Mouse (Mus musculus) forebrain, embryonic 13.5 days (tissue): ENCODE measurements at regions not wholly inside any gene's neighbourhood (a gene's known extent, or its start where the extent isn't known, plus 50 kb on each side); places are given as distances from the start of the nearest gene placed in this dataset.
"Not testable (repeated sequence)": the region's sequence is repeated elsewhere in the genome, so short reads cannot be mapped to it uniquely, and the experiment has no call there.

Source experiments
- ATAC-seq: fragments of 200-750 bp; cut with Nextera tagmentation; 2 replicates; pipeline ENCODE4 v1.8.0; 2017
- H3K27ac ChIP-seq: fragments of 300-500 bp; sonication (generic); 2 replicates; pipeline ENCODE4 v1.5.1; 2015; ENCODE audit warnings: inconsistent platforms, mild to moderate bottlenecking, moderate library complexity
- H3K27me3 ChIP-seq: fragments of 300-500 bp; sonication (generic); 2 replicates; pipeline ENCODE4 v1.6.1; 2015; ENCODE audit warnings: mild to moderate bottlenecking, inconsistent platforms
- H3K36me3 ChIP-seq: fragments of 300-500 bp; sonication (generic); 2 replicates; pipeline ENCODE4 v1.6.1; 2015; ENCODE audit warnings: mild to moderate bottlenecking, inconsistent platforms; ENCODE audit not compliant: poor library complexity, severe bottlenecking
- H3K4me1 ChIP-seq: fragments of 300-500 bp; sonication (generic); 2 replicates; pipeline ENCODE4 v1.6.1; 2015; ENCODE audit warnings: inconsistent platforms
- H3K4me2 ChIP-seq: fragments of 300-500 bp; sonication (generic); 2 replicates; pipeline ENCODE4 v1.6.1; 2015; ENCODE audit warnings: inconsistent platforms, mild to moderate bottlenecking, moderate library complexity
- H3K4me3 ChIP-seq: fragments of 300-500 bp; sonication (generic); 2 replicates; pipeline ENCODE4 v1.5.1; 2015; ENCODE audit warnings: mild to moderate bottlenecking, inconsistent platforms
- H3K9ac ChIP-seq: fragments of 300-500 bp; sonication (generic); 2 replicates; pipeline ENCODE4 v1.6.1; 2015; ENCODE audit warnings: mild to moderate bottlenecking, inconsistent platforms
- H3K9me3 ChIP-seq: fragments of 300-500 bp; sonication (generic); replicated peaks from 2 replicates; pipeline ENCODE4 v1.6.1; 2016; ENCODE audit warnings: inconsistent platforms
- WGBS: fragments of 180-500 bp; shearing (Covaris S2); methylation state at CpG from one replicate; pipeline ENCODE4 v1.1.7; 2015; 5-methylcytosine and 5-hydroxymethylcytosine counted together

GRCm38 (mm10) chr8:98752367-98752766 is 663.9 kb downstream of the Cdh8 start:
- Histone ChIP-seq H3K27me3 (no peaks in the 10 kb centered on the region), H3K9me3 (no peaks in the 10 kb centered on the region), H3K27ac (no peak overlapping the region), H3K9ac (no peak overlapping the region), H3K4me1 (no peaks in the 10 kb centered on the region), H3K36me3 (no peaks in the 10 kb centered on the region), H3K4me3 (no peak overlapping the region), H3K4me2 (no peak overlapping the region)
- 31% methylated on average over 6 of the region's 6 CpGs for WGBS
- ATAC-seq: 0 out of 2 replicates have a peak, but pooled peaks have one; percentile 16

- peaks cover 4% of the 10 kb centered on the region for H3K4me1 ChIP-seq
- H3K9ac ChIP-seq: no peak overlapping the region
- H3K27me3 ChIP-seq: no peaks in the 10 kb centered on the region
- H3K4me3 ChIP-seq: no peak overlapping the region
- no peak for ATAC-seq
- no peaks in the 10 kb centered on the region for H3K9me3 ChIP-seq
- 90% methylated on average over 1 of the region's 1 CpGs for WGBS
- no peak overlapping the region for H3K4me2 ChIP-seq
- no peak overlapping the region for H3K27ac ChIP-seq
- H3K36me3 ChIP-seq: no peaks in the 10 kb centered on the region
Observed at GRCm38 (mm10) chr8:98707753-98708152, 708.5 kb downstream of the Cdh8 start.

GRCm38 (mm10) chr8:98706122-98706521 is 710.1 kb downstream of the Cdh8 start:
- peaks cover 4% of the 10 kb centered on the region for H3K4me1 ChIP-seq
- H3K4me3 ChIP-seq: no peak overlapping the region
- no peaks in the 10 kb centered on the region for H3K36me3 ChIP-seq
- H3K27ac ChIP-seq: no peak overlapping the region
- H3K9me3 ChIP-seq: no peaks in the 10 kb centered on the region
- H3K9ac ChIP-seq: no peak overlapping the region
- 3% methylated on average over 4 of the region's 4 CpGs for WGBS
- no peak; the same call in 1 of the 2 replicates for ATAC-seq
- H3K27me3 ChIP-seq: no peaks in the 10 kb centered on the region
- no peak overlapping the region for H3K4me2 ChIP-seq

GRCm38 (mm10) chr8:98685195-98685594 is 731.1 kb downstream of the Cdh8 start:
- Histone ChIP-seq H3K4me3 (no peak overlapping the region), H3K9me3 (no peaks in the 10 kb centered on the region), H3K27ac (no peak overlapping the region), H3K36me3 (no peaks in the 10 kb centered on the region), H3K27me3 (no peaks in the 10 kb centered on the region), H3K4me2 (no peak overlapping the region), H3K9ac (no peak overlapping the region), H3K4me1 (no peaks in the 10 kb centered on the region)
- 96% methylated on average over 9 of the region's 9 CpGs for whole genome bisulfite sequencing
- ATAC-seq: no peak

GRCm38 (mm10) chr8:98684531-98684930 is 731.7 kb downstream of the Cdh8 start:
- no peaks in the 10 kb centered on the region for H3K9me3 ChIP-seq
- 93% methylated on average over 6 of the region's 6 CpGs for WGBS
- H3K4me1 ChIP-seq: no peaks in the 10 kb centered on the region
- H3K36me3 ChIP-seq: no peaks in the 10 kb centered on the region
- ATAC-seq: no peak
- H3K4me2 ChIP-seq: no peak overlapping the region
- no peak overlapping the region for H3K9ac ChIP-seq
- H3K27me3 ChIP-seq: no peaks in the 10 kb centered on the region
- no peak overlapping the region for H3K27ac ChIP-seq
- H3K4me3 ChIP-seq: no peak overlapping the region

- H3K9ac ChIP-seq: no peak overlapping the region
- no peaks in the 10 kb centered on the region for H3K27me3 ChIP-seq
- no peak for ATAC-seq
- H3K36me3 ChIP-seq: no peaks in the 10 kb centered on the region
- no peak overlapping the region for H3K27ac ChIP-seq
- H3K4me2 ChIP-seq: no peak overlapping the region
- no peaks in the 10 kb centered on the region for H3K4me1 ChIP-seq
- H3K9me3 ChIP-seq: no peaks in the 10 kb centered on the region
- H3K4me3 ChIP-seq: no peak overlapping the region
- WGBS: 96% methylated on average over 2 of the region's 2 CpGs
Observed at GRCm38 (mm10) chr8:98680065-98680464, 736.2 kb downstream of the Cdh8 start.

- no peak overlapping the region for H3K4me2 ChIP-seq
- WGBS: 72% methylated on average over 2 of the region's 2 CpGs
- no peaks in the 10 kb centered on the region for H3K9me3 ChIP-seq
- H3K4me1 ChIP-seq: no peaks in the 10 kb centered on the region
- ATAC-seq: no peak
- no peak overlapping the region for H3K4me3 ChIP-seq
- H3K36me3 ChIP-seq: no peaks in the 10 kb centered on the region
- H3K9ac ChIP-seq: no peak overlapping the region
- H3K27ac ChIP-seq: no peak overlapping the region
- H3K27me3 ChIP-seq: no peaks in the 10 kb centered on the region
Observed at GRCm38 (mm10) chr8:98659287-98659686, 757.0 kb downstream of the Cdh8 start.

GRCm38 (mm10) chr8:98652316-98652715 is 764.0 kb downstream of the Cdh8 start:
- WGBS: 91% methylated on average over 4 of the region's 4 CpGs
- H3K4me1 ChIP-seq, H3K9me3 ChIP-seq, H3K9ac ChIP-seq, H3K4me2 ChIP-seq, ATAC-seq, H3K36me3 ChIP-seq, H3K27me3 ChIP-seq, H3K27ac ChIP-seq, H3K4me3 ChIP-seq: not testable (repeated sequence)

GRCm38 (mm10) chr8:98651010-98651409 is 765.3 kb downstream of the Cdh8 start:
- Histone ChIP-seq H3K36me3 (no peaks in the 10 kb centered on the region), H3K9ac (no peak overlapping the region), H3K4me3 (no peak overlapping the region), H3K4me1 (no peaks in the 10 kb centered on the region), H3K27ac (no peak overlapping the region), H3K4me2 (no peak overlapping the region), H3K9me3 (no peaks in the 10 kb centered on the region), H3K27me3 (no peaks in the 10 kb centered on the region)
- 93% methylated on average over 1 of the region's 1 CpGs for WGBS
- no peak for ATAC-seq

GRCm38 (mm10) chr8:98628151-98628550 is 788.1 kb downstream of the Cdh8 start:
- Histone ChIP-seq H3K27ac (no peak overlapping the region), H3K4me3 (no peak overlapping the region), H3K36me3 (no peaks in the 10 kb centered on the region), H3K9ac (no peak overlapping the region), H3K27me3 (no peaks in the 10 kb centered on the region), H3K9me3 (no peaks in the 10 kb centered on the region), H3K4me1 (no peaks in the 10 kb centered on the region), H3K4me2 (no peak overlapping the region)
- 92% methylated on average over 5 of the region's 5 CpGs for WGBS
- no peak for ATAC-seq

GRCm38 (mm10) chr8:98613834-98614428 is 802.3 kb downstream of the Cdh8 start:
- WGBS: 80% methylated on average over 4 of the region's 4 CpGs
- Histone ChIP-seq H3K9ac (no peak overlapping the region), H3K4me3 (no peak overlapping the region), H3K4me2 (no peak overlapping the region), H3K4me1 (no peaks in the 10 kb centered on the region), H3K36me3 (no peaks in the 10 kb centered on the region), H3K27ac (no peak overlapping the region), H3K27me3 (no peaks in the 10 kb centered on the region), H3K9me3 (no peaks in the 10 kb centered on the region)
- ATAC-seq: no peak

- H3K27ac ChIP-seq: peak overlapping the region; percentile 79
- no peaks in the 10 kb centered on the region for H3K36me3 ChIP-seq
- H3K9me3 ChIP-seq: no peaks in the 10 kb centered on the region
- H3K4me3 ChIP-seq: no peak overlapping the region
- H3K9ac ChIP-seq: no peak overlapping the region
- no peak overlapping the region for H3K4me2 ChIP-seq
- H3K4me1 ChIP-seq: peaks cover 13% of the 10 kb centered on the region
- no peaks in the 10 kb centered on the region for H3K27me3 ChIP-seq
- 14% methylated on average over 6 of the region's 6 CpGs for WGBS
- ATAC-seq: peak; percentile 97
Observed at GRCm38 (mm10) chr8:98572597-98573514, 843.4 kb downstream of the Cdh8 start.
